Mouse (Mus musculus) frontal cortex, postnatal 36 days (tissue): Measurements from ENCODE around the gene Mcm5.
A peak's percentile ranks its signal among the peaks of the same experiment; 100 is the strongest.

Experiments used
- DNase-seq, 2 experiments: peaks; one replicate each; pipeline ENCODE4 v3.0.0; 2022; ENCODE audit warnings: low spot score in 2 of 2

Mcm5 gene

GRCm38 (mm10) chr8:75109236-75109967, at the start of gene Mcm5:
Gene Mcm5, plus strand, starts transcription at chr8:75109569.
- DNase-seq, result peak; percentile 99 to 100

- DNase-seq, result no peak
Observed at GRCm38 (mm10) chr8:75060022-75060421, 49.3 kb upstream of the Mcm5 start.

- no peak for DNase-seq
Observed at GRCm38 (mm10) chr8:75060815-75061214, 48.6 kb upstream of the Mcm5 start.

GRCm38 (mm10) chr8:75063290-75063689, 46.1 kb upstream of the Mcm5 start:
- DNase-seq, result no peak

- DNase-seq, result peak in 1 of 2 experiments; percentile 43
Observed at GRCm38 (mm10) chr8:75064790-75065189, 44.6 kb upstream of the Mcm5 start.

GRCm38 (mm10) chr8:75067287-75067686, 42.1 kb upstream of the Mcm5 start:
- DNase-seq, result no peak

GRCm38 (mm10) chr8:75070297-75070696, 39.1 kb upstream of the Mcm5 start:
- DNase-seq, result no peak

- DNase-seq, result peak; percentile 82 to 88
Observed at GRCm38 (mm10) chr8:75071627-75072346, 37.6 kb upstream of the Mcm5 start.

- no peak for DNase-seq
Observed at GRCm38 (mm10) chr8:75074876-75075275, 34.5 kb upstream of the Mcm5 start.

GRCm38 (mm10) chr8:75078215-75078614, 31.2 kb upstream of the Mcm5 start:
- DNase-seq, result no peak

- no peak for DNase-seq
Observed at GRCm38 (mm10) chr8:75078851-75079250, 30.5 kb upstream of the Mcm5 start.

- no peak for DNase-seq
Observed at GRCm38 (mm10) chr8:75081364-75082040, 27.9 kb upstream of the Mcm5 start.

GRCm38 (mm10) chr8:75082181-75082805, 27.1 kb upstream of the Mcm5 start:
- no peak for DNase-seq

GRCm38 (mm10) chr8:75083846-75084245, 25.5 kb upstream of the Mcm5 start:
- peak; percentile 82 for DNase-seq

- no peak for DNase-seq
Observed at GRCm38 (mm10) chr8:75084382-75085064, 24.8 kb upstream of the Mcm5 start.

GRCm38 (mm10) chr8:75086002-75086401, 23.4 kb upstream of the Mcm5 start:
- no peak for DNase-seq

GRCm38 (mm10) chr8:75087127-75087526, 22.2 kb upstream of the Mcm5 start:
- DNase-seq, result no peak

- DNase-seq, result peak; percentile 64 to 67
Observed at GRCm38 (mm10) chr8:75088989-75089881, 20.1 kb upstream of the Mcm5 start.

- no peak for DNase-seq
Observed at GRCm38 (mm10) chr8:75090781-75091365, 18.5 kb upstream of the Mcm5 start.
